Mouse (Mus musculus): ENCODE results near the gene Hebp1.

Hebp1 gene

GRCm38 (mm10) chr6:135124755-135125380 is 73.0 kb downstream of the Hebp1 start:
- no peak for DNase-seq (ENCODE audit: low read depth in 2 of 2, low spot score in 2 of 2)

- no peak for DNase-seq (ENCODE audit: low read depth in 2 of 2, low spot score in 2 of 2)
Measured at GRCm38 (mm10) chr6:135118183-135118582, 79.6 kb downstream of the Hebp1 start, which contains the start of gene Gprc5d. Gprc5d (minus strand) TSS chr6:135118283.

GRCm38 (mm10) chr6:135116479-135116878 is 81.3 kb downstream of the Hebp1 start:
- DNase-seq (ENCODE audit: low read depth in 2 of 2, low spot score in 2 of 2) = no peak

- DNase-seq (ENCODE audit: low read depth in 2 of 2, low spot score in 2 of 2) = no peak
Measured at GRCm38 (mm10) chr6:135113114-135113436, 84.7 kb downstream of the Hebp1 start.

- DNase-seq (ENCODE audit: low read depth in 2 of 2, low spot score in 2 of 2) = no peak
Measured at GRCm38 (mm10) chr6:135112411-135113113, 85.3 kb downstream of the Hebp1 start.

- no peak for DNase-seq (ENCODE audit: low read depth in 2 of 2, low spot score in 2 of 2)
Measured at GRCm38 (mm10) chr6:135107014-135107413, 90.8 kb downstream of the Hebp1 start.

- DNase-seq (ENCODE audit: low read depth in 2 of 2, low spot score in 2 of 2) = no peak
Measured at GRCm38 (mm10) chr6:135102736-135103303, 95.0 kb downstream of the Hebp1 start.

- no peak for DNase-seq (ENCODE audit: low read depth in 2 of 2, low spot score in 2 of 2)
Measured at GRCm38 (mm10) chr6:135100787-135101472, 96.9 kb downstream of the Hebp1 start.

- DNase-seq (ENCODE audit: low read depth in 2 of 2, low spot score in 2 of 2) = no peak
Measured at GRCm38 (mm10) chr6:135092798-135093470, 104.9 kb downstream of the Hebp1 start.

- no peak for DNase-seq (ENCODE audit: low read depth in 2 of 2, low spot score in 2 of 2)
Measured at GRCm38 (mm10) chr6:135090661-135091060, 107.2 kb downstream of the Hebp1 start.

- no peak for DNase-seq (ENCODE audit: low read depth in 2 of 2, low spot score in 2 of 2)
Measured at GRCm38 (mm10) chr6:135089786-135090185, 108.0 kb downstream of the Hebp1 start.

- peak; percentile 59 to 70 for DNase-seq (ENCODE audit: low read depth in 2 of 2, low spot score in 2 of 2)
Measured at GRCm38 (mm10) chr6:135087721-135088451, 109.9 kb downstream of the Hebp1 start.
